Mouse (Mus musculus): ENCODE data around the gene Acad8.

The Acad8 gene

DNA sequence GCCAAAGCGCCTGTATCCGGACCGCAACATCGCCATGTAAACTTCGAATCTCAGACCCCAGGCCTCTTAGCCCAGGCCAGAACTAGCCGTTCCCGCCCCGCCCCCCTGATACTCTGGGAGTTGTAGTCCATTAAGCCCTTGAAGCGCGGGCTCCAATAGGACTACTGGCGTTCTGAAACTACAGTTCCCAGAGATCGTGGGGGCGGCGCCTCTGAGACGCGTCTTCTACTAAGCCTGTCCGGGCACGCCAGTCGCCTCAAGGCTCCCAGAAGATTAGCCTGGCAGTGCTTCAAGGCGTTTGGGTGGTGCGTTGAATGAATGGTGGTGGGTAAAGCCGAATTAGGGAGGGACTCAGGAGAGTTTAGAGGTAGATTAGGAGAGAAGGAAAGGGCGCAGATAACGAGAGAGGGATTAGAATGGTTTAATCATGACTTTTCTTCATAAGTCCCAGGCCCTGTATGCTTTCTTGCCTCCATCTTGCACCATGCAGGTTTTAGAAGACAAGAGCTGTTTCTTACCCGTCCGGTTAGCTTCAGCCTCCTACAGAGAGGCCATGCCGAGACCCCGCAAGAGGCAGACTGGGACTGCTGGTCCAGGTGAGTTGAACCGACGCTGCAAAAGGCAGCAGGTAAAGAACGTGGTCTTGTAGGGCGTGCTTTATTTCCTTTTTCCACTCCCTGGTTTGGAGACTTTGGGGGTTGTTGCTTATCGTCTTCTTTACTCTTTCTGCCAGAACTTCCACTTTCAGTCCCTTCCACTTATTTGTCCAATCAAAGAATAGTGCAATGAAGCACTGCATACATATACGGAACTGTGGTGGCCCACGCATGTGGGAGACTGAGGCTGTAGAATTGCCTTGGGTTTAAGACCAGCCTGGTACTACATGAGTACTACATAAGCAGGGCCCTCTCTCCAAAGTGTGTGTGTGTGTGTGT, at the start of gene Acad8, which contains the start of gene Thyn1:
Gene Acad8 (minus strand): TSS at position 106 of the 935 bp plus-strand sequence.
Gene Thyn1 (plus strand): TSS at position 250 of the 935 bp plus-strand sequence.
- peak; percentile 94 for DNase-seq (ENCODE audit: extremely low spot score)

DNA sequence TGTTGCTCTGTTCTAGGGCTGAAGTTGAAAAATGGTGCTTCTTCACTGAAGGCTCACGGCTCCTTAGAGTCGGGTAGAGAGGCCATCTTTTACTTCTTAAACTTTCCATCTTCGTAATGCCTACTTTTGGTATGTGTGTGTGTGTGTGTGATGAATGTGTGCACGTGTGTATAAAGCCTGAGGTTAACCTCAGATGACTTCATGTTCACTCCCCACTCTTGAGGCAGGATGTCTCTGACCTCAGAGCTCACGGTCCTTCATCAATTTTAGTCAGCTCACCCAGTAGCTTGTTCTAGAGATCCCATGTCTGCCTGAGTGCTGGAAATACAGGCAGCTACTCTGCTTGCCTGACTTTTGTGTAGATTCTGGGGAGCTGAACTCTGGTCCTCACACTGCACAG, 44.5 kb upstream of the Acad8 start:
- DNase-seq (ENCODE audit: extremely low spot score) = no peak

- DNase-seq (ENCODE audit: extremely low spot score) = no peak
Measured at GRCm38 (mm10) chr9:27030763-27031100, 31.4 kb upstream of the Acad8 start.

- DNase-seq (ENCODE audit: extremely low spot score) = peak; percentile 95
Measured at GRCm38 (mm10) chr9:27029828-27030762, 30.7 kb upstream of the Acad8 start, which contains the start of the genes Vps26b and Ncapd3. TSS of gene Vps26b (minus strand) at chr9:27030065. TSS of gene Ncapd3 (plus strand) at chr9:27030175.

DNA sequence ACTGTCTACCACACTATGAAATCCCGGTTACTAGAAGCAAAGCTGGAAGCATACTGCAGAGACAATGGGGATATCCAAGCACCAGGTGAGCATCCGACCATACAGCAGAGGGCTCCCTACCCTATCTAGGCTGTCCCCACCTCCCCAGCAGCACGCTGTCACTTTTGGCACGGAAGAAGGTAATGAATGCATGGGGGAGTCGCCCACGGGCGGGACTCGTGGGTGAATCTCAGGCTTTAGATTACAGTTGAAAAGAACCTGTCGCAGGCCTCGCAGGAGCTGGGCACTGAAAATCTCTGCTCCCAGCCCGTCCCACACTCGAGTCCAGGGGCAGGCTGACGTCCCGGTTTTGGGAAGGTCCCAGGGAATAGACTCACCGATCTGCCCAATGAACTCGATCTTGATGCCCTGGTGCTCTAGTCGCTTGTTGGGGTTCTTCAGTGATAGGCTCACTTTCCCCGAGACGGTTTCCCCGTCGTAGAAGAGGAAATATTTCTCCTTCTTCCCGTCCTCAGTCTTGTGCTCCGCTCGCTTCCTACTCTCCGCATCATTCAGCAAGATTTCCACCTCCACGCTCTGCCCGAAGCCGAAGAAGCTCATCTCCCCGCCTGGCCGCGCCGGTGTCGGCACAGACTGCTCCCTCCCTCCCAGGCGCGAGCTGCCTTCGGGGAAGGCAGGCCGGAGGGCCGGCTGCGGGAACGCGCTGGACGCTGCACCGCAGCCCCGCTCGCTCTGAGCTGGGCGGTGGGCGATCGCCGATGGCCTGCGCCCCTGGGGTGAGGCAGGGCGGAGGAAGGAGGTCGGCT, 29.9 kb upstream of the Acad8 start:
- peak; percentile 35 for DNase-seq (ENCODE audit: extremely low spot score)

DNA sequence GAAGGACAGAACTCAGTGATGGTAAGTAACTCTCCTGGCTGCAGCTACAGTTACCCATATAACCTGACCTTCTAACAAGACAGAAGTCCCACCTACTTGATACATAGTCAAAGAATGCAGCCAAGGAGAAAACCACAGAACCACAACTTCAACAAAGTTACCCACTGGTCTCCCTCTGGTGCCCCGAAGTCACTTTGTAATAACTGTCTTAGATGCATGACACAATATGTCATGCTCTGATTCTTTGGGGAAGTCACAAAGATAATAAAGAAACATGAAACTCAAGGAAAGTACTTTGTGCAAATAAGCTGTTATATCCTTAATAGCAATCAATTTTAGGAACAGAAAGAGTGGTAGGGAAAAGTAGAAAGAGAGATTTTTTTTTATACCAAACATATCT, 27.3 kb upstream of the Acad8 start:
- no peak for DNase-seq (ENCODE audit: extremely low spot score)

DNA sequence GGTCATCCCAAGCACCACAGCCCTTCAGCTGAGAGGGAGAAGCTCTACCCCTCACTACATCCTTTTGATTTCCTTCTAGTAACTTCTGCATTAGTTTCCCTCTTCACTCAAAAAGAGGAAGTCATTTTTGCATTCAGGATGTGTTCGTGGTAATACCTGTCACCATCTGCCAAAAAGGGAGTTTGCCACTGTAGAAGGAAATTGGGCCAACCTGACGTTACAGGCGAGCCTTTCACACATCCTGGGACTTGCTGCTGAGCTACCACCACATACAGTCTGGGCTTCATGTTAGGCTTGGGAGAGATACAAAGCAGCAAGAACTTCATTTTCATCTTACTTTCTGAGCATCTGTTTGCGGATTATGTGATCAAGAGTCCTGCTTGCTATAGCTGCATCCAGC, 24.3 kb upstream of the Acad8 start:
- no peak for DNase-seq (ENCODE audit: extremely low spot score)

GRCm38 (mm10) chr9:27018961-27019360, 19.6 kb upstream of the Acad8 start:
- no peak for DNase-seq (ENCODE audit: extremely low spot score)

- no peak for DNase-seq (ENCODE audit: extremely low spot score)
Measured at GRCm38 (mm10) chr9:27011572-27011971, 12.2 kb upstream of the Acad8 start.

DNA sequence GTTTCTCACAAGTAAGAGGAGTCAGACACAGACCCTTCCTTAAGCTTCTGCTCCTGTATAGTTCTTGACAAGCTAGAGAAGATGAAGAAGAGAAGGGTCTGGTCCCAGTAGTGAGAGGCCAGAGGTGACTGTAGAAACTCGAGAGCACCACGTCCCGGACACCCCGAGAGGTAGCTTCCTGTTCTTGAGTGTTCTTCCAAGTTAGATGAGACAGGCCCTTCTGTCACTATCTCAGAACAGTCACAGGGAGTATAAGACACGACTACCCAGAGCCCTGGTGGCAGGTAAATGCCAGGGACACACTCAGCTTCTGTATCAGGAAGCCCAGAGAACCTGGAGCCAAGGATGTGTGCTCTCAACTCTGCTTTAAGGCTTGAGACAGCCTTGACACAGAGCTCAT, 9.9 kb upstream of the Acad8 start:
- DNase-seq (ENCODE audit: extremely low spot score) = no peak

- no peak for DNase-seq (ENCODE audit: extremely low spot score)
Measured at GRCm38 (mm10) chr9:27006866-27007265, 7.5 kb upstream of the Acad8 start.

DNA sequence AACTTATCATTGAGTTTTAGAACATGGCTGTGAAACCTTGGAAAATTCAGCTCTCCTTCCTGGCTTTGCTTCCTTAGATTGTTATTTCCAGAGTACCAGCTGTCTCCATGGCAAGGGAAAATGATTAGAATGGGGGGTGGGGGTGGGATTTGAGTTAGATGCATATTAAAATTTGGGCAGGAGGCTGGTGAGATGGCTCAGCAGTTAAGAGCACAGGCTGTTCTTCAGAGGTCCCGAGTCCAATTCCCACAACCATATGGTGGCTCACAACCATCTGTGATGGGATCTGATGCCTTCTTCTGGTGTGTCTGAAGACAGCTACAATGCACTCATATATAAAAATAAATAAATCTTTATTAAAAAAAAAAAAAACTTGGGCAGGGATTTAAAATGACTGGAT, 6.6 kb upstream of the Acad8 start:
- DNase-seq (ENCODE audit: extremely low spot score) = no peak

DNA sequence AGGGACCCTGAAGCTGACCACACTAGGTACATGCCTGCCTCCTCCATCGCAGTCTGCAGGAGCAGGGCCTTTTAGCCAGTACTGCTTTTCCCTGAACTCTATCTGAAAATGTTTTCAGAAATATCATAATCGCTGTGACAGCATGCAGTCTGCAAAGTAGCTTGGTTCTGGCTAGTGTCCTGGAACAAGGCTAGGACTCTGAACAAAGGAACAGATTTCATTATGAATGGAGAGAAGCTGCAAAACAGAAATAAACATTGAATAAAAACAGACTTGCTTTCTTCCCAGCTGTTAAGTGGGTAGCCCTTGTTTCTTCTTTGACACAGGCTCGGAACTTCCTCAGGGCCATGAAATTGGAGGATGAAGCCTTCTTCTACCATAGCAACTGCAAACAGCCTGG, 5.9 kb upstream of the Acad8 start:
- DNase-seq (ENCODE audit: extremely low spot score) = no peak

DNA sequence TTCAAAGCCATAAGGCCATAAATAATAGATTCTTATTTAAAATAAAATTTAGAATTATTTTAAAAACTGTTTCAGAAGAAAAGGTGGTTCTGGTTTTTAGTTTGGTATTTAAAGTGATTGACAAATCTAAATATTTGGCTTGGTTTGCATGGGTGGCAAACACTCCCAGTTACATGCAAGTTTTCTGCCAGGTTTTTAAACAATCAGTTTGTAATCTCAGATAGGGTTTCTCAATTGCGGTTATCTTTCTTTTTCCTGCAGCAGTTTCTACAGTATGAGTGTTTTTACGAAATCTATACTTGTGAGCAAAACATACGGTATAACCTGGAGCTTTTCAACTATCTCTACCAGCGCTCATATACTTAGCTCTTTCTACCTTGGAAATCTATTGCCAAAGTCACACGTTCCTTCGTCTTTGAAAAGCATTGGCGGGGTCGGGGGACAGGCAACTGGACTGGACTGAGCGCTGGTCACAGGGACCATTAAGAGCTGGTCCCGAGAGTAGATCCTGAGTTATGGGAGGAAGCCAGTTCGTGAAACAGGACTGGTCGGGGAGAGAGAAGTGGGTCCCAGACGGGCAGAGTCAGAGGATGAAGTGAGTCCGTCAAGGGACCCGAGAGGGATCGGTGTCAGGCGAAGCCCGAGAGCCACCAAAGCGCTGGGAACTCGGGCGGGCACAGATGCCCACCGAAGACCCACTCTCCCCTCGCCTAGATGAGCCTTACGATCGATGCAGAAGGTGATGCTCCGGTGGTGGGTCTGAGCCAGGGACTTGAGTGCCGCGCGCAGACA, 501 bp downstream of the Acad8 start:
- DNase-seq (ENCODE audit: extremely low spot score) = no peak

- no peak for DNase-seq (ENCODE audit: extremely low spot score)
Measured at GRCm38 (mm10) chr9:26997501-26997900, 1.9 kb downstream of the Acad8 start.

GRCm38 (mm10) chr9:26997062-26997461, 2.3 kb downstream of the Acad8 start:
- DNase-seq (ENCODE audit: extremely low spot score) = no peak

GRCm38 (mm10) chr9:26993900-26994299, 5.5 kb downstream of the Acad8 start:
- DNase-seq (ENCODE audit: extremely low spot score) = no peak

DNA sequence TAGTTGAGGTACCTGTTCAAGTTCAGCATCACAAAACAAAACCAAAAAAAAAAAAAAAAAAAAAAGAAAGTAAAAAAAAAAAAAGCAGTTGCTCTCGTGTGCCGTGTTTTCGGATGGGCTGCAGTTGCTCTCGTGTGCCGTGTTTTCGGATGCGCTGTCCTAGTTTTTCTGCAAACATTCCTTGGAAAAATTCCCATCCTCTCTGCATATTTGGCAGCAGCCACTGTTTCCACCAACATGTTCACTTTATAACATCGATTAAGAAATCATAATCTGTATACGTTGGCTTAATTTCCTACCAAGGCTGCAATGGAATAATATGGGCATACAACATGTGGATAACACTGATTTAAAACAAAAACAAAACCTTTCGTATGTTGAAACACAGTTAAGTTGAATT, 6.2 kb downstream of the Acad8 start:
- DNase-seq (ENCODE audit: extremely low spot score) = no peak

- DNase-seq (ENCODE audit: extremely low spot score) = no peak
Measured at GRCm38 (mm10) chr9:26990181-26990580, 9.2 kb downstream of the Acad8 start.

DNA sequence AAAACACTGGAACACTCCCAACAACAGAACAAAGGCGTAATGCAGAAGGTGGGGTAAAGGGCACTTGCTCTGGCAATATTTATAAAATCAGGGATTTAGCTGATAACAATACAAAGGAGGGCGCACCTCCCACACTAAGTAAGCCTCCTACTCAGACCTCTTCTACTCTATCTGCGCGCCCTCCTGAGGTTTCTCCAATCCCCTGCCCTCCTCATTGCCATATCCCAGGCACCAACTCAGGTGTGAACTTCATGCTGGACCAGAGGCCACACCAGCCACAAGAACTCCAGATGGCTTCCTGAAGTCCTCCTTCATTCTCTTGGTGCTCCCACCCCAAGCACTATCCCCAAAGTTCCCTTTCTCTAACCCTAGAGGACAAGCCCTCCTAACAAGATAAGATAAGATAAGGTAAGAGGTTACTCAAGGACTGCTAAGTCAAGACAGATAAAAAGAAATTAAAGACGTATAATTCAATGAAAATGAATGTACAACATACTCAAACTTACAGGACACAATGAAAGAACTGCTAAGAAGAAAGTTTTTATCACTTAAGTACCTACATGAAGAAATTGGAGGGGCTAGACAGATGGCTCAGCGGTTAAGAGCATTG, 13.6 kb downstream of the Acad8 start:
- no peak for DNase-seq (ENCODE audit: extremely low spot score)
